Mouse (Mus musculus): ENCODE results near the gene Rnase2a. TPM values are rescaled to one million over a fixed set of nuclear protein-coding genes. Genes with fewer than 3 reads are reported as not detected.
A peak's percentile ranks its signal among the peaks of the same experiment; 100 is the strongest.
"Not testable (repeated sequence)": the region's sequence is repeated elsewhere in the genome, so short reads cannot be mapped to it uniquely, and the experiment has no call there.

Gene Rnase2a
- polyA plus RNA-seq (2012; rRNA removed): not detected in 2 replicates

- 88% methylated on average over 3 of the region's 3 CpGs for WGBS
- no peak for DNase-seq (ENCODE audit: low read depth, low spot score)
These were observed at the start of gene Rnase2a for GRCm38 (mm10) chr14:51256041-51256440. Rnase2a (minus strand) TSS chr14:51256112.

GRCm38 (mm10) chr14:51291505-51291904, 35.6 kb upstream of the Rnase2a start:
- no peak for DNase-seq (ENCODE audit: low read depth, low spot score)
- WGBS: 63% methylated on average over 1 of the region's 1 CpGs

- 64% methylated on average over 1 of the region's 1 CpGs for WGBS
- not testable (repeated sequence) for DNase-seq (ENCODE audit: low read depth, low spot score)
These were observed 22.6 kb upstream of the Rnase2a start for GRCm38 (mm10) chr14:51278515-51278914.

GRCm38 (mm10) chr14:51268677-51269076, 12.8 kb upstream of the Rnase2a start:
- no peak for DNase-seq (ENCODE audit: low read depth, low spot score)
- 67% methylated on average over 1 of the region's 1 CpGs for WGBS

DNA sequence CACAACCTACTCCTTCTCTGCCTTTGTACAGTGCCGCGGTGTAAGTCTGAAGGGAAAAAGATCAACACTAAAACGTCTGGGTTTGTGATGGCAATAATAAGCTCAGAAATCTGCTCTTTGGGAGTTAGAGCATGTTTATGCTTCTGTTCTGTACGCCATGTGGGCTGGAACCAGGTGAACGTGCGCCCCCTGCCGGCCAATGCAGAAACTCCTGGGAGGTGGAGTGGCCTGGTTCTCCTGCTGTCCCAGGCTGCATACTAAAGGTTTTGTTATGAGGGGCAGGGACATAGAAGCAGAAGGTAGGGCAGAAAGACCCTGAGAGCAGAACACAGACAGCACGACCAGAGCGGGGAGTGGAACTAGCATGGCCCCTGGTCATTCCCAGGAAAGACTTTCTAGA, 10.2 kb upstream of the Rnase2a start:
- peak; percentile 45 for DNase-seq (ENCODE audit: low read depth, low spot score)

GRCm38 (mm10) chr14:51265667-51266066, 9.8 kb upstream of the Rnase2a start:
- WGBS: 43% methylated on average over 4 of the region's 4 CpGs
- no peak for DNase-seq (ENCODE audit: low read depth, low spot score)

More for the DNA sequence above, 10.2 kb upstream of the Rnase2a start:
- 5% methylated on average over 9 of the region's 9 CpGs for whole genome bisulfite sequencing

DNA sequence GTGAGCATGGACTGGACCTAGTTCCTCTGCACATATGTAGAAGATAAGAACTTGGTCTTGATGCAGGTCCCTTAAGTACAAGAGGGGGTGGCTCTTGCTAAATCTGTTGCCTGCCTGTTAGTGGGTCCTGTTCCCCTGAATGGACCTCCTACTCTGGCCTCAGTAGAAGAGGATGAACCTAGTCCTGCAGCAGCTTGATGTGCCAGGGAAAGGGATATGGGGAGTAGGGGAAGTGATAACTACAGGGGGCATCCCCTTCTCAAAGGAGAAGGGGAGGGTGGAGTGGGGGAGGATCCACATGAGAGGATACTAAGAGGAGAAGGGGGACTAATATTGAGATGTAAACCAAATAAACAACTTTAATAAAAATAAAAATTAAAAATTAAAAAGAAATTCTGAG, 6.5 kb upstream of the Rnase2a start:
- DNase-seq (ENCODE audit: low read depth, low spot score): no peak

- no peak for DNase-seq (ENCODE audit: low read depth, low spot score)
- 90% methylated on average over 7 of the region's 7 CpGs for WGBS
These were observed 3.8 kb upstream of the Rnase2a start for GRCm38 (mm10) chr14:51259741-51260140.

GRCm38 (mm10) chr14:51253569-51253968, 2.3 kb downstream of the Rnase2a start:
- WGBS: 67% methylated on average over 1 of the region's 1 CpGs

GRCm38 (mm10) chr14:51252206-51252605, 3.7 kb downstream of the Rnase2a start:
- DNase-seq (ENCODE audit: low read depth, low spot score): not testable (repeated sequence)

More at GRCm38 (mm10) chr14:51253569-51253968, 2.3 kb downstream of the Rnase2a start:
- DNase-seq (ENCODE audit: low read depth, low spot score): no peak

DNA sequence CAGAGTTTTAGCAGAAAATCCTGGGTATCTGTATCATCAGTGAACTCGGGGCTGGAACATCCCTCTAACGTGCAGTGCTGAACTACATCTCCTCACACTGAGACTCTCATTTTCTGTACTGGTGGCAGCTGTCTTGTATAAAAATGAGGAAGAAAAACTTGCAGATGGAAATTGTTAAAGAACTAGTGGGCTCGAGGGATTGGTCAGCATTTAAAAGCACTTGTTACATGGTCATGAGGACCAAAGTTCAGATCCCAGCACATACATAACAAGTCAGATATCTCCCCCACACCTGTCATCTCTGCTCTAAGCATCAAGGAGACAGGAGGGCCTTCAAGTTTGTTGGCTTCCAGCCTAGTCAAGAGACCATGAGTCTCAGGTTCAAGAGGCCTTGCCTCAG, 5.6 kb downstream of the Rnase2a start:
- 59% methylated on average over 3 of the region's 3 CpGs for WGBS
- no peak for DNase-seq (ENCODE audit: low read depth, low spot score)

GRCm38 (mm10) chr14:51247736-51248135, 8.2 kb downstream of the Rnase2a start:
- WGBS: 93% methylated on average over 1 of the region's 1 CpGs
- no peak for DNase-seq (ENCODE audit: low read depth, low spot score)

DNA sequence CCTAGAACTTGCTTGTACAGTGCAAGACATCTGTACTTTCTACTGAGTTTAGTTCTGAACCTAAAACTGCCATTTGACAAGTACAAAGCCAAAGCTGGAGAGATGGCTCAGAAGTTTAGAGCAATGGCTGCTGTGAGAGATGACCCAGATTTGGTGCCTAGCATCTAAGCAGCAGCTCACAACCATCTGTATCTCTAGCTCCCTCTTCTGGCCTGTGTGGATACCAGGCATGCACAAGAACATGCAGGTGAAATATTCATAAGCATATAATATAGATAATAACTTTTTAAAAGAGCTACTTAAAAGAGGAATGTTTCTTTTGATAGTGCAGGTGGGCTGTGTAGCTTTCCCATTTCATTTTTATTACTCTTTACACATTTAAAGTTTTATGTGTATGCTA, 15.0 kb downstream of the Rnase2a start:
- DNase-seq (ENCODE audit: low read depth, low spot score): peak; percentile 2

DNA sequence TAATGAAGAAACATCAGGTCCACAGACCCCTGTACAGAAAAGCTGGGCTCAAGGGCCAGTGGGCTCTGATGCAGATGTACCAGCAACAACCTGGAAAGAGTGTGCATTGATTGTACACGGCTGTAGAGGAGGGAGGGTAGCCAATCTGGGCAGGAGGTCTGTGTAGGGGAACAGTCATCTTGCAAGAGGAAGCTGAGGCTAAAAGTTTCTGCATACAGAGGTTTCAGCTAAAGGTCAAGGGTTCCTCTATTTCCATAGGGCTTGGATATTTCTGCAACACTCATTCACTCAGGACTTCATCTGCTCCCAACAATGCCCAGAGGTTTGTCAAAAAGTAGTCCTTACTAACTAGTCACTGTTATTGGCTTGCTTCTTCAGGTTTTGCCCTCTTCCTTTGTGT, 18.4 kb downstream of the Rnase2a start:
- not testable (repeated sequence) for DNase-seq (ENCODE audit: low read depth, low spot score)
- WGBS: 82% methylated on average over 1 of the region's 1 CpGs

DNA sequence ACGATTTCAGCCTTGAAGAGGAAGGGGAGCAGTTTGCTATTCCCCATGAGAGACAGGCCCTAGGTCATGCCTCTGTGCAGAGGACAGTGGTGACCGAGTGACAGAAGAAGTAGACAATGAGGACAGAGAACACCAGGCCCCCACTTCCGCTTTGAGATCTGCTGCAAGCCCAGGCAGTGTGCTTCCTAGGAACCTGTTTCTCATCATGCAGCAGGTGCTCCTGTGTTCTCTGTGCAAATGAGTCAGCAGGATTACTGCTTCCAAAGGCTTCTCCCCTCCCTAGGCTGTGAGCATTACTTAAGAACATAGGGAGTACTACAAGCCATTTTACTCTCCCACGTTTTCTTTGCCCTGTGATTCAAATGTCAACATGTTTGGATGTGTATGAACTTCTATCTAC, 26.3 kb downstream of the Rnase2a start:
- WGBS: 49% methylated on average over 4 of the region's 4 CpGs
- DNase-seq (ENCODE audit: low read depth, low spot score): not testable (repeated sequence)

GRCm38 (mm10) chr14:51220075-51220474, 35.8 kb downstream of the Rnase2a start:
- WGBS: 76% methylated on average over 3 of the region's 3 CpGs
- not testable (repeated sequence) for DNase-seq (ENCODE audit: low read depth, low spot score)

Other genes starting within 250 kb of the Rnase2a start
- gene Rnase10, start 248.4 kb downstream of the Rnase2a start, polyA plus RNA-seq (2012; rRNA removed): 0.11 and 0.23 TPM in 2 replicates
- not detected in 2 replicates for gene Rnase9, start 214.2 kb downstream of the Rnase2a start, polyA plus RNA-seq (2012; rRNA removed)
- not detected in 2 replicates for gene Rnase11, start 205.9 kb downstream of the Rnase2a start, polyA plus RNA-seq (2012; rRNA removed)
- gene Rnase12, start 198.5 kb downstream of the Rnase2a start, polyA plus RNA-seq (2012; rRNA removed): 0.86 and 1.0 TPM in 2 replicates
- 0.10 TPM in 1 of 2 replicates, not detected in the other for gene Olfr750, start 181.7 kb downstream of the Rnase2a start, polyA plus RNA-seq (2012; rRNA removed)
- gene Rnase4, start 165.0 kb downstream of the Rnase2a start, polyA plus RNA-seq (2012; rRNA removed): 205 and 226 TPM in 2 replicates
- 47.5 and 67.8 TPM in 2 replicates for gene Ang, start 165.0 kb downstream of the Rnase2a start, polyA plus RNA-seq (2012; rRNA removed)
- not detected in 2 replicates for gene Eddm3b, start 141.7 kb downstream of the Rnase2a start, polyA plus RNA-seq (2012; rRNA removed)
- 19.4 and 23.6 TPM in 2 replicates for gene Rnase6, start 132.2 kb downstream of the Rnase2a start, polyA plus RNA-seq (2012; rRNA removed)
- 17.4 and 38.2 TPM in 2 replicates for gene Rnase1, start 109.3 kb downstream of the Rnase2a start, polyA plus RNA-seq (2012; rRNA removed)
- 0.22 TPM in 1 of 2 replicates, not detected in the other for gene Rnase2b, start 93.9 kb downstream of the Rnase2a start, polyA plus RNA-seq (2012; rRNA removed)
- not detected in 2 replicates for gene Ang2, start 57.0 kb downstream of the Rnase2a start, polyA plus RNA-seq (2012; rRNA removed)
- gene Ear14, start 52.7 kb downstream of the Rnase2a start, polyA plus RNA-seq (2012; rRNA removed): not detected in 2 replicates
- gene Gm7247, start 105.6 kb upstream of the Rnase2a start, polyA plus RNA-seq (2012; rRNA removed): not detected in 2 replicates
- not detected in 2 replicates for gene Vmn2r88, start 154.7 kb upstream of the Rnase2a start, polyA plus RNA-seq (2012; rRNA removed)
- gene Vmn2r89, start 195.7 kb upstream of the Rnase2a start, polyA plus RNA-seq (2012; rRNA removed): not detected in 2 replicates

All from large intestine, adult 2 months (tissue).